Mouse (Mus musculus): ENCODE data around the gene 2510009E07Rik.

Gene 2510009E07Rik

DNA sequence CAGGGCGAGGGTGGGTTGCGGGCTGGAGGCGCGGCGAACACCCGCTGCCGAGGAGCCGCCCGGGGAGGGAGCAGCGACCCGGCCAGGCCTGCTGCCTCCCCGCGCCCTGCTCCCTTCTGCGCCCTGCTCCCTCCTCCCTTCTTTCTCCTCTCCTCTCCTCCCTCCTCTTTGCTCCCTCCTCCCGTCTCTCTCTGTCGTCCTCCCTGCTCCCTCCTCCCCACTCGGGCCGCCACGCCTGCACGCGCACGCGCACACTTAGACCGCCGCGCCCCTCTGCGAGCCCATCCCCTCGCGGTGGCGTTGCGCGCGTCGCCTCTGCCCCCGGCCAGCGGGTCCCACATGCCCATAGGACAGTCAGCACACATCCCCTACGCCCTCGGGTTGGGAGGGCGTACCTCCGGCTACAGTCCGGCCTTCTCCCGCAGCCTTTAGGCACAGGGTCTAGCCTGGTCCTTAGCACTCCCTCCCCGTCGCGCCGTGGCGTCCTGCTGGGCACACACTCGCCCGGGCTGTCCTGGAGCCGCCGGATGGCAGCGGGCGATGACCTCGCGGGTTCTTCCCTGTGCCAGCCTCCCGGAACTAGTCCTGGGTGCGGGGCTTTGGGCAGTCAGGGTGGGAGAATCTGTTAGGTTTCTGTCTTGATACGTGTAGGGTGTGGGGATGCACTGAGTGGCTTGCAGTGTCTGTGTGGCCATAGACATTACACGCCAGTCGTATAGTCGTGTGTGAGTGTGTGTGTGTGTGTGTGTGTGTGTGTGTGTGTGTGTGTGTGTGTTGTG, at the start of gene 2510009E07Rik:
Gene 2510009E07Rik, minus strand, starts transcription at position 203 of the 779 bp plus-strand sequence.
- DNase-seq (ENCODE audit: low spot score) = peak; percentile 91

DNA sequence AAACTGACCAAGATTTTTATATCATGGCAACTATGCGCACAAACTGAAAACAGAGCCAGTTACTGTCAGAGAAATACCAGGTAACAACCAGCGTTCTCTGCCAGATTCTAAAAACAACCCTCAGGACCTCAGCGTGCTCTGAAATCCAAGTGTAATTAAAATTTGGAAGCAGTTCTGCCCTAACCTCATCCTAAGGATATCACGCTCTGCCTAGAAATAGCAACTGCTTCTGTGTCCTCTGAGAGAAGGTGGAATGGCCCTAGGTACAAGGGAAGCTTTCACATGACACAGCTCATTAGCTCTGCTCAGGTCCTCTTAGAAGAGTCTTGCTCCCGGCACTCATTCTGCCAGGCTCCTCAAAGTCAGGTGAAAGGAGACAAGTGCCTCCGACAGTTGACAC, 48.9 kb upstream of the 2510009E07Rik start:
- no peak for DNase-seq (ENCODE audit: low spot score)

DNA sequence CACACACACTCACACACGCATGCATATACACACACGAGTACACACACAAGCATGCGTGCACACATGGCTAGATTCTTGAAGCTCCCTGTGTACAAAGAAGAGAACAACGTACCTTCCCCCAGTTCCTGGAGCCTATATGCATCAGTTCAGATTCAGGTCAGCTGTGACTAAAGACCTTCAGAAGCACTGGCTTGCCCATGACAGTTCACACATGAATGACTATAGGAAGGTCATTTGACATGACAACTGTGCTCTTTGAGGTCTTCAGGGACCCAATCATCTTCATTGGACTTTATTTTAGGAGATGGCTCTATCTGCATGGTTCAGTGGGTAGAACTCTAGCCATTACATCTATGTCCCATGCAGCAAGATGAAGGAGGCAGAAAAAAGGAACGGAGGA, 48.4 kb upstream of the 2510009E07Rik start:
- DNase-seq (ENCODE audit: low spot score) = no peak

DNA sequence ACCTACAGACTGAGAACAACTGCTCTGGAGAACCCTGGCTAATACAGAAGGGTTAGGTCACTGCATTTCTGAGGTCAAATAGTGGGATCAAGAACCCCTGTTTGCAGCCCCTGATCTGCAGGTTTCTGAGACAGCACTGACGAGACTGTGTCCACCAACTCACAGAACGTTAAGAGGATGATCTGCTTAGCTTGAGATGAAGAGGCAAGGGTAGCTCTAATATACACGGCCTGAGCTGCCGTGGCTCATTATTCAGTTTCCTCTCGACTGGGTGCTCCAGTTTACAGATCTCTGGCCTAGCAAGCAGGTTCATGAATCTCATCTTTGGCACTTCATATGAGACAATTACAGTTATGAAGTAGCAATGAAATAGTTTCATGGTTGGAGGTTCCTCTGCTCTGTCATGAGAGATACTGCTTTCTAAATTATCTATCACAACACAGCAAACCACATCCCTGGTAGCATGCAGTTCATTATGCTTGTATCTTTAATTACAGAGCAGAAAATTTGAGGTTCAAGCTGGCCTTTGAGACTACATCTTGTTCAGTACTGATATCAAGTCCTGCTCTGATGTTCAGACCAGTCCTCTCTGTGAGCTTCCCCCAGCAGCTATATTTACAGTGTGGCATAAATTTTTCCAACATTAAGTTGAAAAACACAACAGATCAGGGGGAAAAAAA, 47.9 kb upstream of the 2510009E07Rik start:
- no peak for DNase-seq (ENCODE audit: low spot score)

DNA sequence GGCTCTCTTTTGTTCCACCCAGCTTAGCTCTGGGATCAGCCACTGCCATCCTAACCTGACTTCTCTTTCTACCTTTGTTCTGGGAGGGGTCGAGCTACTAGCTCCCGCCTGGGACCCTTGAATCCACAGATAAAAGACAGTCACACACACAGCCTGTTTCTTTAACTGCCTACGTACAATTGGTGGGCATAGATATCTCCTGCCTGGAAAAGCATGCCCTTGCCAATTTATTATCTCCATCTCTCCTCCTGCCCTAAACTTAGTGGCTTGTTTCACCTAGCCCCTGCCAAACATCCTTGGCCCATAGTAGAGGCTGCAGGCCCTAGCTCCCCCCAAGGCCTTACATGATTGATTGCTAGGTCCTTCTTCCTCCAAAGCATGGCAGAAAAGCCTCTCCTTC, 47.1 kb upstream of the 2510009E07Rik start:
- DNase-seq (ENCODE audit: low spot score) = no peak

DNA sequence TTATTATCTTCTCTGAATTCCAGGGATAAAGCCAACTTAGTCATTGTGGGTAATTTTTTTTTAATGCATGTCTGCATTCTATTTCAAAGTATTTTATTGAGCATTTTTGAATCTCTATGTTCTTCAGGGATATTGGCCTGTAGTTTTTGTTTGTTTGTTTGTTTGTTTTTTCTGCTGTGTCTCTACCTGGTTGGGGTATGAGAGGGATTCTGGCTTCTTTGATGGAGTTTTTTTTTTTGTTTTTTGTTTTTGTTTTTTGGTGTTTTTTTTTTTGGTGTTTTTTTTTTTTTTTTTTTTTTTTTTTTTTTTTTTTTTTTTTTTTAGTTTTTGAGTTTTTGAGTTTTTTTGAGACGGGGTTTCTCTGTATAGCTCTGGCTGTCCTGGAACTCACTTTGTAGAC, 41.2 kb upstream of the 2510009E07Rik start:
- no peak for DNase-seq (ENCODE audit: low spot score)

DNA sequence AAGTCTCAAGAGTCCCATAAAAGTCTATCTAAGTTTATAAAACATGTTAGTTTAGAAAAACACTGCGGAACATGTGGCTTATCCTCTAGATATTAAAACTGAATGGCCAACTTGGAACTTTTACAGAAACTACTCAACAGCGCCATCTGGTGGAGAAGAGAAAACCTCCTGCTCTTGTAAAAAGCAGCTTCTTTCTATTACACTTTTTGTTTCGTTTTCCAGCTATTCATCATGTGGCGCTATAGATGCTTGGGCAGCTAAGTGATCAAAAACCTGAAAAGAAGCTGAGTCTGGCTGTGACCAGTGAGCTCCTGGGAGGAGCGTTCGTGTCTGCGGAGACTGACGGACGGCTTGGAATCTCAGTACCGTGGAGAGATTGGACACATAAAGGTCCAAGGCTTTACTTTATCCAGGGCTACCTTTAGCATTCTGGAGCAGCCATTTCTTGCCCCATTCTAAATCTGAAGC, 33.5 kb upstream of the 2510009E07Rik start:
- DNase-seq (ENCODE audit: low spot score) = peak; percentile 83

DNA sequence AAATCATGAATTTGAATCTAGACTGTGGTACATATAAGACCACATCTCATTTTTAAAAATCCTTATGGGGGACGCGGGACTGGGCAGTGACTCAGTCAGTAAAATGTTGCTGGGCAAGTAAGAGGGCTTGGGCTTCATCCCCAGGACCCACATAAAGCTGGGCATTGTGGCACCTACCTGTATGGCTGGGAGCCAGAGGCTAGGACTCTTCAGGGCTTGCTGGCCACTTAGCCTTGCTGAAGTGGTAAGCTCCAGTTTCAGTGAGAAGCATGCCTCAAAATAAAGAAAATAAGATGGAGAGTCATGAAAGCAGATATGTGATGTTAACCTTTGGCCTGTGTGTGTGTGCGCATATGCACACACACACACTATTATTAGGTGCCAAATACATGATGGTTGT, 33.0 kb upstream of the 2510009E07Rik start:
- no peak for DNase-seq (ENCODE audit: low spot score)

DNA sequence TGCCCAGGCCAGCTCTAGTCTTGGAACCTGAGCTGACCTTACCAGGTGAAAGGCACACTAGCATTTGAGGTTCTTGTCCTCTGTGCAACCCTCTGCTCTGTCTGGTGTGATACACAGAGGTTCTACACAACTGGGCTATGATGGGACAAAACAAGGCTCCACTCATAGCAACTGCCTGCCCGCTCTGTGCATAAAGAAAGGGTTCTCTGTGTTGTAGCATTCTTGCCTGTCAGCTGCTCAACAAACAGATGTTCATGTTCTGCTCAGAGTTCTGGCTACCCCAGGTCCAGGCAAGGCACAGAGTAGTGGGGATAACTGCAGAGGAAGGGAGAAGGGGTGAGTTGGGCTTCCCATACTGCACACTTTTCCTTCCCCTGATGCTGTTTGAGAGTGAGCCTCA, 29.8 kb upstream of the 2510009E07Rik start:
- DNase-seq (ENCODE audit: low spot score) = no peak

DNA sequence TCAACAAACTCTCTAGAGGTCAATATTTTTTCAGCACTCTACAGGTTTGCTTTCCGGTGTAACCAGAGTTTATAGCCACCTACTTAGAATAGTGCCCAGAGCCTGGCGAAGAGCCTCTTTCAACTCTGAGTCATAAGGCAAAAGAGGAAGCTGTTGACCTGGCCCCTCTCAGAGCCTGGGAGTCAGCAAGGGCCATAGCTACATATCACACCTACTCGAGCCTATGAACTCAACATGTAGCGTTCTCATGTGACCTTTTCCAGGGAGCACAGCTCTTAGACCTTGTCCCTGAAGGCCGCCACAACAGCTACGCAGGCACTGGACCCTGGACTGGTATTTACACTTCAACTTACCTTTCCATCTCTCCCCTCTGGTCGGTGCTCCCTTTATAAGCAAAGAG, 25.3 kb upstream of the 2510009E07Rik start:
- no peak for DNase-seq (ENCODE audit: low spot score)

DNA sequence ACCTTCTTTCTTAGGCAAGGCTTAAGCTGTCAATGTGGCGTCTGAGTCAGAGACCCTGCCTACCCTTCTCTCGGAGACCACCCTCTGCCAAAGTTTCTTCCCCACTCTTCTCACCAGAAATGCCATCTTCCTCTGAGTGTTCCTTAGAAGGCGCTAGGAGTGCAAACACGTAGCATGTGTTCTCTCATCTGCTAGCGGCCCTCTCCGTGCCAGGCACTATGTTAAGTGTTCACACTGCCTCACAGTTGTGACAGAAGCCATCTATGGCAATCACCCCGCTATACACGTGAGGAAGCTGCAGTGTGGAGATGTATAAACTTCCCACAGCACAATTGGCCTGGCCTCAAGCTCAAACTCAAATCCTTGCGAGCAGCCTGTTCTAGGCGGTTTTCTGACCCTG, 20.1 kb upstream of the 2510009E07Rik start:
- no peak for DNase-seq (ENCODE audit: low spot score)

DNA sequence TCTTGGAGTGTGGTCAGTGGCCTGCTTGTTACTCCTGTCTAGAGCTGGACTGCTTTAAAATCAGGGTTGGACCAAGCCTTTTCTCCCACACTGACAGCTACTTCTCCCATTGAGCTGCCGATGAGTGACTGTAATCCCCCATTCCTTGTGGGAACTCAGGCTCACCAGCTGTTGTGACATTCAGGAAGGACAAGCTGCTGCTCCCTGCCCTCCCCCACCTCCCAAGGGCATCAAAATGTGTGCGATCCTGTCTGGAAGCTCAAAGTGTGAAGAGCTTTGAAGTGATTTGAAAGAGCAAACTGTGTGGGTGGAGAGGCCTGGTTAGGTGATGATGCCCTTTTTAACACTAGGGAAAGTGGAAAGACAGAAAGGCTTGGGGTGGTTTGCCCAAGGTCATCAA, 15.9 kb upstream of the 2510009E07Rik start:
- DNase-seq (ENCODE audit: low spot score) = no peak

DNA sequence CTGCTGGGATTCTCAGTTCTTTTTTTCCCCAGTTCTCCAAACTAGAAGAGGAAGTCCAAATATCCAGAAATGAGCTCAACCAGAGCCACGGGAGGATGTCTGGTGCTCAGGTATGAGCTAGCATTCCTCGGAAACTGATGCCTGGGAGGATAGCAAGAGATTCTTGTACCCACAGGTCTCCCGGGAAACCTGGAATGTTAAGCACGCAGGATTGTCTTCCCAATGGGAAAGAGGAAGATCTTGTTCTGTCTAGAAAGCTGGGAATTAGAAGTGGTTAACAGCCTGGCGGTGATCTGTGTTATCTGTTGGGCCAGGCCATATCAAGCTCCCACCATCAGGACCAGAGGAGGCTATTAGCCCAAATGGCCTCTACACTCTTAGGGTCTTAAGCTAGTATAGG, 10.2 kb upstream of the 2510009E07Rik start:
- no peak for DNase-seq (ENCODE audit: low spot score)

DNA sequence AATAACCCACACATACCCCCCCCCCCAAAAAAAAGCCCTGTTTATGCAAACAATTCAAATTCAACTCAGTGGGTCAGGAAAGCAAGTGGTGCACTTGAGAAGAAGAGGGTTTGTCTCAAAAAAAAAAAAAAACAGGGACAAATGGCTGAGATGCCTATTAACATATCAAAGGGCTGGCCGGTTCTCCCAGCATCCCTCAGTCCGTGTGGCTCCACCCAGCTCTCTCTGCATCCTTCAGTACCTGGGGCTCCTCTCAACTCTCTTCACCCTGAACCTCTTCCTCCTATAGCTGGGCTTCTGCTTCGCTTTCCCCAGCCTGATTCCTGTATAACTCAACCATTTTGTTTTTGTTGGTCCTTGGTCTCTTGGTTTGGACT, 7.8 kb upstream of the 2510009E07Rik start:
- no peak for DNase-seq (ENCODE audit: low spot score)

DNA sequence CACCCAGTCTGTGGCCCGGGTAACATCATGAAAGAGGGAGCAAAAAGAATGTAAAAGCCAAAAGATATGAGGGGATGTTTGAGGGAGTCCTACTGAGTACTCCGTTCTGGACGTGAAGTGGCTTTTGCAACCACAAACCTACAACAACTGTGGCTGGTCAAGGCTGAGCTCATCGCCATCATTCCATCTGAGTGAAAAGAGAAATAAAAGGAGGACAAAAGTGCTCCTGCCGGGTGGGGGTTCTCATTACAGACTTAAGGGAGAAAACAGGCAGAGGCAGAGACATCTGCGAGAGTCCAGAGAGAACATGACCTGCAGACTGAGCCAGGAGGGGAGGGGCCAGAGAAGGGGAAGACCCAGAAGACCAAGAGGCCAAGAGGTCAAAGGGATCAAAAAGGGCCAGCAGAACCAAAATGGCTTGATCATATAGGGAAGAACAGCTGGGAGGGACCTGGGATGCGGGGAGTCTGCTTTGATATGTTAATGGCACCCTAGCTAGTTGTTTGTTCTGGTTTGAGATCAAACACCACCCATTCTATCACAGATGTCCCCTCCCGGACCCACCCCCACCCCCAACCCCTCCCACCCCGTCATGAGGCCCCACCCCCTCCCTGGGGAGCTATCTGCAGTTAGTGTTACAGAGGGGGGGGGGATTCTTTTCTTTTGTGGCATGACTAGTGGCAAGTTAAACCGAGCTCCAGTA, 7.3 kb upstream of the 2510009E07Rik start:
- DNase-seq (ENCODE audit: low spot score) = no peak

DNA sequence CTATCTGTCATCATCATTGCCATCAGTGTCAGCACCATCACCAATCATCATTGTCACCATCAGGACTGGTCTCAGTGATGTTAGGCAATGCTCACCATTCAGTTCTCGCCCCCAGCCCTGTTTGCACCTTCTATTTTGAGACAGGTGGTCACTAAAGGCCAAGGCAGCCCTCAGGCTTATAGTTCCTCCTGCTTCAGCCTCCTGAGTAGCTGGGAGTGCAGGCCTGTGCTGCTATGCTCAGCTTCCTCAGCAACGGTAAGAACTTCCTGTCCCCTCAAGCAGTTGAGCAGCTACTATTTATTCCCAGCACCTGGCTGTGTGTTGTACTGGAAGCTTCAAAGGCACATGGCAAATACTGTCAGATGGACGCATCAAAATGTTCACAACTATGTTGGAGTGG, 3.7 kb upstream of the 2510009E07Rik start:
- DNase-seq (ENCODE audit: low spot score) = no peak

DNA sequence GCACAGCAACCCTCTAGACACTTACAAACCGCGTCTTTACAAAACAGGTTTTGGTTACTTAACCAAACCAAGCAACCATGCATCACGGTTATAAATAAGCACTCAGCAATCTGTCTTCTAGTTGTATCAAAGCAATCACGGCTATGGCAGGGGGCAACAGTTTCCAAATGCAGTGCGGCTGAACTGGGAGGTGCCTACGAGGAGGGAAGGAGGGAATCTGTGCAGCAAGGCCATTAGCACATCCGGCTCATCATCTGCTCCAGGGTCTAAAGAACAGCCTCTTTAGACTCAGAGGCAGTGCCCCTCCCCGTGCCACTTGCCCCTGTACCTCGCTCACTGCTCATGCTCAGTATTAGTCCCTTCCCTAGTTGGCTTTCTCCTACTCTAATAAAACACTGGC, 2.5 kb upstream of the 2510009E07Rik start:
- no peak for DNase-seq (ENCODE audit: low spot score)

DNA sequence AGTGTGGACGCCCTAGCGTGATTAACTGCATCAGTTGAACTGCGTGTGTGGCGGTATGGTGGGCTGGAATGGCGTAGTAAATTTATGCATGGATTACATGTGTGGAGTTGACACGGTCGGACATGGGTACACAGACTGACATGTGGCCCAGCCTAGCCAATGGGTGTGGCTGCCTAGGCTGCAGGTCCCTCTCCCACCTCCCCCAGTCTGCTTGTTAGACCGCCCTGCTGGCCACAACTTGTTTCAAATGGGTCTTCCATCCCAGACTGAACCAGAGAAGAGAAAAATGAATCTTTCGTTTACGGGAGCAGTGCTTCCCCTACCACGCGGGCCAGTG, 745 bp upstream of the 2510009E07Rik start:
- peak; percentile 22 for DNase-seq (ENCODE audit: low spot score)

DNA sequence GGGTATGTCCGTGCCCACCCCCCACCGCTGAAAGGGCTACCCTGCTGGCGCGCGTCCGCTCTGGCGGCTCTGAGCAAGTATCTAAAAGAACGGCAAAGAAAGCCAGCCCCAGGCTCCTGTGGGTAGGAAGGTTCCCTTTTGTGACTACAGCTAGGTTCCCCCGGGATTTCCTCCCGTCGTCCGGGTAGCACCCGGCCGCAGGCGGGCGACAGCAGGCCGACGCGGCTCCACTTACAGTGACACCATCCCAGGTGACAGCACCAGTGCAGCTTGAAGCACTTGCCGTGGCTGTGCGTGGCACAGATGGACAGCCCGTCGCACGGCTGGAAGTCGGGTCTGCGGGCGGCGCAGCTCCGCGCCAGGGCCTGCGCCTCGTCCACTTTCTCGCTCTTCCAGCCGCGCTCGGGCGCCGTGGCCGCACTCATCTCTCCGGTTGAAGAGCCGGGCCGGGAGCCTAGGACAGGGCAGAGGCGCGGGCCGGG, 443 bp downstream of the 2510009E07Rik start:
- DNase-seq (ENCODE audit: low spot score) = peak; percentile 40

DNA sequence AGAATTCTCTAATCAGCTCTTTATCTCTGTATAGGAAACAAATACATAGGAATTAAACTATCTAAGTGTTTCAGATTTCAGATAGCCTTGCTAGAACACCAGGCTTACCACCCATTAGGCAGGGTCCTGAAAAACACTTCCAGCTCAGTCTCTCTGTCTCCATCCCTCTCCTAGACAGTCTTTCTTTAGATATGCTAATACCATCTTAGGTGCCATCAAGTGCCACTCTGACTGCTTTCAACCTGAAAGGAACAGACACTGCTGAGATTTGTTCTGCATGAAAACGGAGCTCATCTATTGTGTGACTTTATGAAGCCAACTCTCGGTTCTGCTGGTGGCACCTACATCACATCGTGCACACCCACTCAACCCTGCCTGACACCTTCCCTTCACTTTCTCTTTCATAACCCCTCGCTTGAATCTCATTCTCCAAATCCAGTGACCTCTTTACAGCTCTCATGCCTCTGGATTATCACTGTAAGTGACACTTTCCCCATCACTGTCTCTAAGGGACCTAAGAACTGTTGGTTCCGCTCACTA, 4.2 kb downstream of the 2510009E07Rik start:
- no peak for DNase-seq (ENCODE audit: low spot score)

DNA sequence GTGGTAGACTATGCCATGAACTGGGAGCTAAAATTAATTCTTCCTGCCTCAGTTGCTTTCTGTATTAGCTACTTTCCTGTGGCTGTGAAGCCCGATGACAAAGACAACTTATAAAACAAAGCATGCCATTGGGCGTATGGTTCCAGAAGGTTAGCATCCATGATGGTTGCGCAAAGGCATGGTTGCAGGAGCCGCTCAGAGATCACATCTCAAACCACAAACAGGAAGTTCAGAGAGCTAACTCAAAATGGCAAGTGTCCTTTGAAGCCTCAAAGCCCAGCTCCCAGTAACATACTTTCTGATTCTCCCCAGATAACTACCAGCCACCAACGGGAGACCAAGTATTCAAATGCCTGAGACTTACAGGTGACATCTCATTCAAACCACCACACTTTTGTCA, 5.3 kb downstream of the 2510009E07Rik start:
- no peak for DNase-seq (ENCODE audit: low spot score)

DNA sequence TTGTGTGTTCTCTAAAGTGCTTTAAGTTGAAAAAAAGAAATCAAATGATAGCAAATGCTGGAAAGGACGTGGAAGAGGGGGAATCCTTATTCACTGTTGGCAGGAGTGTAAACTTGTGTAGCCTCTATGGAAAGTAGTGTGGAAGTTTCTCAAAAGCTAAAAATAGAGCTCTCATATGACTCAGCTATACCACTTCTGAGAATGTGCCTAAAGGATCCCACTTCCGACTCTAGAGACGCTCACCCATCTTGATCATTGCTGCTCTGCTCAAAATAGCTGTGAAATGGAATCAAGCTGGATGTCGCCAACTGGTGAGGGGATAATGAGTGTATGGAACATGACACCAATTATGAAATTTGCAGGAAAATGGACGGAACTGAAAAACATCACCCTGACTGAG, 7.1 kb downstream of the 2510009E07Rik start:
- DNase-seq (ENCODE audit: low spot score) = no peak

DNA sequence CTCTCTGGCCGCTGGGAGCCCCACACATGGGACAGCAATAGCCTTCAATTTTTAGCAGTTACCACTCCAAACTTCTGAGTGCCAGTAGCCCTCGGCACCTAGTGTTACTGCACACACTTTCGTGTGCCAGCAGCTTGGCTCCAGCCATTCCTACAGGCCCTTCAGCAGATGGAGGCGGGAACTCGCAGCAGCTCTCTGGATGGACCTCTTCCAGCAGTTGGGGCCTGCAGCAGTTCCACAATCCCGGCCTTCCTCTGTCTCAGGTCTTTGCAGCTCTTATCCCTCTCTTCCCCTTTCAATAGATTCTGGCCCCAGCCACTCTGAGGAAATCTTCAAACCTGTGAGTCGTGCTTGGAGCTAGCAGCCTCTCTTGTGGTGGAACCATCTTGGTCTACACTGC, 17.7 kb downstream of the 2510009E07Rik start:
- no peak for DNase-seq (ENCODE audit: low spot score)
